Mouse (Mus musculus) neural tube, embryonic 15.5 days (tissue): ENCODE measurements around the gene Usf2. TPM values are rescaled to one million over a fixed set of nuclear protein-coding genes. Genes with fewer than 3 reads are reported as not detected.

ENCODE experiments used
- ATAC-seq: fragments of 200-750 bp; cut with Nextera tagmentation; 2 replicates; pipeline ENCODE4 v1.8.0; 2017; ENCODE audit warnings: mild to moderate bottlenecking, moderate TSS enrichment, moderate library complexity; ENCODE audit not compliant: low FRiP score
- H3K27ac ChIP-seq: fragments of 300-500 bp; sonication (generic); replicated peaks from 2 replicates; pipeline ENCODE4 v1.5.1; 2015; ENCODE audit warnings: mild to moderate bottlenecking, inconsistent platforms
- H3K27me3 ChIP-seq: fragments of 300-500 bp; sonication (generic); replicated peaks from 2 replicates; pipeline ENCODE4 v1.6.1; 2015; ENCODE audit warnings: inconsistent platforms
- H3K36me3 ChIP-seq: fragments of 300-500 bp; sonication (generic); 2 replicates; pipeline ENCODE4 v1.6.1; 2015; ENCODE audit warnings: inconsistent platforms
- H3K4me1 ChIP-seq: fragments of 300-500 bp; sonication (generic); 2 replicates; pipeline ENCODE4 v1.6.1; 2015; ENCODE audit warnings: inconsistent platforms
- H3K4me2 ChIP-seq: fragments of 300-500 bp; sonication (generic); 2 replicates; pipeline ENCODE4 v1.6.1; 2015; ENCODE audit warnings: inconsistent platforms, mild to moderate bottlenecking, moderate library complexity
- H3K4me3 ChIP-seq: fragments of 300-500 bp; sonication (generic); replicated peaks from 2 replicates; pipeline ENCODE4 v1.5.1; 2015; ENCODE audit warnings: mild to moderate bottlenecking, inconsistent platforms
- H3K9ac ChIP-seq: fragments of 300-500 bp; sonication (generic); replicated peaks from 2 replicates; pipeline ENCODE4 v1.6.1; 2015; ENCODE audit warnings: mild to moderate bottlenecking, inconsistent platforms
- H3K9me3 ChIP-seq: fragments of 300-500 bp; sonication (generic); replicated peaks from 2 replicates; pipeline ENCODE4 v1.6.1; 2016; ENCODE audit warnings: inconsistent platforms
- WGBS: fragments of 180-500 bp; shearing (Covaris S2); methylation state at CpG from one replicate; pipeline ENCODE4 v1.1.7; 2015; ENCODE audit warnings: mixed read lengths; 5-methylcytosine and 5-hydroxymethylcytosine counted together
- polyA plus RNA-seq: library from polyadenylated mRNA; unstranded; fragments of >200 nt; fragmentation: Nextera tagmentation; extraction: Ambion mirVana; gene quantifications from 2 replicates; pipeline ENCODE4 v1.2.1, GENCODE M21; 2015

The Usf2 gene
- 27.7 and 36.0 TPM in 2 replicates for polyA plus RNA-seq

GRCm38 (mm10) chr7:30956756-30957366, at the start of gene Usf2:
Usf2 (minus strand) TSS chr7:30956803.
- Histone ChIP-seq H3K9ac (peak within 1 kb of the TSS; percentile 93), H3K27me3 (no peaks in the 10 kb centered on the region), H3K9me3 (no peaks in the 10 kb centered on the region), H3K4me2 (peak within 1 kb of the TSS; percentile 94), H3K27ac (peak within 1 kb of the TSS; percentile 99), H3K36me3 (peaks cover 32% of the 10 kb centered on the region), H3K4me3 (peak within 1 kb of the TSS; percentile 64), H3K4me1 (peaks cover 47% of the 10 kb centered on the region)
- WGBS = 0% methylated on average over 40 of the region's 82 CpGs
- peak; percentile 79 for ATAC-seq

GRCm38 (mm10) chr7:31002650-31003049, 46.0 kb upstream of the Usf2 start:
- Histone ChIP-seq H3K27me3 (no peaks in the 10 kb centered on the region), H3K27ac (no peak overlapping the region), H3K9me3 (no peaks in the 10 kb centered on the region), H3K9ac (no peak overlapping the region), H3K36me3 (no peaks in the 10 kb centered on the region), H3K4me3 (no peak overlapping the region), H3K4me2 (no peak overlapping the region), H3K4me1 (peaks cover 6% of the 10 kb centered on the region)
- no peak for ATAC-seq
- WGBS = 87% methylated on average over 8 of the region's 8 CpGs

- Histone ChIP-seq H3K4me1 (peaks cover 6% of the 10 kb centered on the region), H3K27ac (no peak overlapping the region), H3K9ac (no peak overlapping the region), H3K4me2 (no peak overlapping the region), H3K27me3 (no peaks in the 10 kb centered on the region), H3K36me3 (no peaks in the 10 kb centered on the region), H3K9me3 (no peaks in the 10 kb centered on the region), H3K4me3 (no peak overlapping the region)
- 41% methylated on average over 7 of the region's 7 CpGs for WGBS
- no peak for ATAC-seq
Observed at GRCm38 (mm10) chr7:31000505-31001020, 44.0 kb upstream of the Usf2 start.

- Histone ChIP-seq H3K9ac (no peak overlapping the region), H3K36me3 (no peaks in the 10 kb centered on the region), H3K4me1 (peaks cover 6% of the 10 kb centered on the region), H3K27me3 (no peaks in the 10 kb centered on the region), H3K9me3 (no peaks in the 10 kb centered on the region), H3K4me2 (no peak overlapping the region), H3K4me3 (no peak overlapping the region), H3K27ac (no peak overlapping the region)
- ATAC-seq = no peak
- WGBS = 98% methylated on average over 2 of the region's 2 CpGs
Observed at GRCm38 (mm10) chr7:30996491-30996890, 39.9 kb upstream of the Usf2 start.

- no peak overlapping the region for H3K4me3 ChIP-seq
- no peak overlapping the region for H3K9ac ChIP-seq
- no peak overlapping the region for H3K27ac ChIP-seq
- H3K4me1 ChIP-seq = no peaks in the 10 kb centered on the region
- H3K9me3 ChIP-seq = no peaks in the 10 kb centered on the region
- 80% methylated on average over 5 of the region's 5 CpGs for WGBS
- no peaks in the 10 kb centered on the region for H3K27me3 ChIP-seq
- H3K36me3 ChIP-seq = no peaks in the 10 kb centered on the region
- H3K4me2 ChIP-seq = no peak overlapping the region
- no peak for ATAC-seq
Observed at GRCm38 (mm10) chr7:30993986-30994385, 37.4 kb upstream of the Usf2 start.

- ATAC-seq = no peak
Observed at GRCm38 (mm10) chr7:30992148-30992547, 35.5 kb upstream of the Usf2 start.

GRCm38 (mm10) chr7:30988519-30989162, 32.0 kb upstream of the Usf2 start:
- WGBS = 83% methylated on average over 4 of the region's 4 CpGs
- Histone ChIP-seq H3K4me1 (no peaks in the 10 kb centered on the region), H3K27me3 (no peaks in the 10 kb centered on the region), H3K36me3 (no peaks in the 10 kb centered on the region), H3K27ac (no peak overlapping the region), H3K9me3 (no peaks in the 10 kb centered on the region), H3K4me2 (no peak overlapping the region), H3K4me3 (no peak overlapping the region), H3K9ac (no peak overlapping the region)
- no peak for ATAC-seq

More at GRCm38 (mm10) chr7:30992148-30992547, 35.5 kb upstream of the Usf2 start:
- Histone ChIP-seq H3K36me3 (no peaks in the 10 kb centered on the region), H3K4me2 (no peak overlapping the region), H3K4me3 (no peak overlapping the region), H3K27me3 (no peaks in the 10 kb centered on the region), H3K9ac (no peak overlapping the region), H3K9me3 (no peaks in the 10 kb centered on the region), H3K27ac (no peak overlapping the region), H3K4me1 (no peaks in the 10 kb centered on the region)
- 84% methylated on average over 5 of the region's 5 CpGs for WGBS

- no peak overlapping the region for H3K4me3 ChIP-seq
- H3K9me3 ChIP-seq = no peaks in the 10 kb centered on the region
- no peaks in the 10 kb centered on the region for H3K36me3 ChIP-seq
- no peak overlapping the region for H3K27ac ChIP-seq
- 88% methylated on average over 9 of the region's 9 CpGs for WGBS
- no peak overlapping the region for H3K9ac ChIP-seq
- no peak overlapping the region for H3K4me2 ChIP-seq
- H3K4me1 ChIP-seq = no peaks in the 10 kb centered on the region
- H3K27me3 ChIP-seq = no peaks in the 10 kb centered on the region
- no peak for ATAC-seq
Observed at GRCm38 (mm10) chr7:30985357-30985756, 28.8 kb upstream of the Usf2 start.

- no peak for ATAC-seq
Observed at GRCm38 (mm10) chr7:30981703-30982102, 25.1 kb upstream of the Usf2 start.

GRCm38 (mm10) chr7:30973501-30974289, 17.1 kb upstream of the Usf2 start, which contains the start of gene Fam187b:
Fam187b (plus strand) TSS chr7:30973790.
- WGBS = 1% methylated on average over 37 of the region's 37 CpGs
- Histone ChIP-seq H3K9me3 (no peaks in the 10 kb centered on the region), H3K27ac (peak within 1 kb of the TSS; percentile 18; the same call in 1 of the 2 replicates), H3K4me1 (peaks cover 14% of the 10 kb centered on the region), H3K4me2 (peak within 1 kb of the TSS; percentile 59), H3K36me3 (no peaks in the 10 kb centered on the region), H3K4me3 (peak within 1 kb of the TSS; percentile 32), H3K9ac (peak within 1 kb of the TSS; percentile 29), H3K27me3 (peaks cover 27% of the 10 kb centered on the region)
- peak; percentile 74 for ATAC-seq

More at GRCm38 (mm10) chr7:30981703-30982102, 25.1 kb upstream of the Usf2 start:
- Histone ChIP-seq H3K27me3 (no peaks in the 10 kb centered on the region), H3K9me3 (no peaks in the 10 kb centered on the region), H3K9ac (no peak overlapping the region), H3K27ac (no peak overlapping the region), H3K4me1 (no peaks in the 10 kb centered on the region), H3K4me3 (no peak overlapping the region), H3K36me3 (no peaks in the 10 kb centered on the region), H3K4me2 (no peak overlapping the region)
- 93% methylated on average over 4 of the region's 4 CpGs for WGBS

- Histone ChIP-seq H3K36me3 (no peaks in the 10 kb centered on the region), H3K4me3 (peak within 1 kb of the TSS; percentile 32), H3K27me3 (peaks cover 27% of the 10 kb centered on the region), H3K9ac (peak within 1 kb of the TSS; percentile 29), H3K27ac (peak within 1 kb of the TSS; percentile 18; the same call in 1 of the 2 replicates), H3K4me1 (peaks cover 14% of the 10 kb centered on the region), H3K4me2 (peak within 1 kb of the TSS; percentile 59), H3K9me3 (no peaks in the 10 kb centered on the region)
- WGBS = under 1% methylated on average over 19 of the region's 19 CpGs
- peak; percentile 2; the same call in 1 of the 2 replicates for ATAC-seq
Observed at GRCm38 (mm10) chr7:30973251-30973500, 16.6 kb upstream of the Usf2 start, which contains the start of gene Lsr. Lsr (minus strand) TSS chr7:30973464.
